Mouse (Mus musculus): ENCODE results near the gene Flywch2.

- no peak for TF ChIP-seq CTCF (IDR thresholded peaks at IDR 0.05; ENCODE audit: low read depth)
- no peak for TF ChIP-seq EP300 (IDR thresholded peaks at IDR 0.05; ENCODE audit: low read depth)
These were observed 41.2 kb downstream of the Flywch2 start for GRCm38 (mm10) chr17:23744651-23745050.

All from liver, postnatal 0 days (tissue).